Mouse (Mus musculus): ENCODE measurements around the gene Smc1a. TPM values are rescaled to one million over a fixed set of nuclear protein-coding genes. Genes with fewer than 3 reads are reported as not detected.

The Smc1a gene
- polyA plus RNA-seq, 1 experiment from 2014 or later = 69.9 TPM

GRCm38 (mm10) chrX:152097572-152097971 lies 81.3 kb downstream of the Smc1a start:
- no peak overlapping the region for H3K4me2 ChIP-seq (ENCODE audit: low read depth, low read length)
- no peaks in the 10 kb centered on the region for H3K4me1 ChIP-seq (ENCODE audit: control insufficient read depth, insufficient read depth, low read length)
- peaks cover 3% of the 10 kb centered on the region; the same call in 1 of the 2 replicates for H3K27me3 ChIP-seq (ENCODE audit: control insufficient read depth, insufficient read depth, low read length)
- no peaks in the 10 kb centered on the region for H3K36me3 ChIP-seq (ENCODE audit: control insufficient read depth, insufficient read depth, low read length)
- no peak overlapping the region for H3K9ac ChIP-seq (replicated peaks; ENCODE audit: low read depth, low read length)
- no peaks in the 10 kb centered on the region for H3K9me3 ChIP-seq (ENCODE audit: control insufficient read depth, low read length)
- 50% methylated on average over 1 of the region's 1 CpGs for WGBS
- no peak overlapping the region for H3K27ac ChIP-seq (ENCODE audit: low read depth, low read length)
- H3K4me3 ChIP-seq (ENCODE audit: low read depth, low read length) = no peak overlapping the region
- no peak for ATAC-seq (ENCODE audit: low read depth)

Other genes starting within 250 kb of the Smc1a start
- gene Huwe1, start 215.6 kb upstream of the Smc1a start, polyA plus RNA-seq (2014; fragmentation: Nextera tagmentation; extraction: Ambion mirVana) = 64.5 and 97.1 TPM in 2 replicates
- gene Hsd17b10, start 14.6 kb upstream of the Smc1a start, polyA plus RNA-seq (2014; fragmentation: Nextera tagmentation; extraction: Ambion mirVana) = 113 and 120 TPM in 2 replicates
- gene Ribc1, start 133 bp upstream of the Smc1a start, polyA plus RNA-seq (2014; fragmentation: Nextera tagmentation; extraction: Ambion mirVana) = 1.0 and 1.1 TPM in 2 replicates
- 10.5 and 10.7 TPM in 2 replicates for gene Iqsec2, start 127.8 kb downstream of the Smc1a start, polyA plus RNA-seq (2014; fragmentation: Nextera tagmentation; extraction: Ambion mirVana)
- gene Kdm5c, start 216.6 kb downstream of the Smc1a start, polyA plus RNA-seq (2014; fragmentation: Nextera tagmentation; extraction: Ambion mirVana) = 26.5 and 35.5 TPM in 2 replicates

Data from neural tube, embryonic 14.5 days (tissue).